In the genomic region with DNA sequence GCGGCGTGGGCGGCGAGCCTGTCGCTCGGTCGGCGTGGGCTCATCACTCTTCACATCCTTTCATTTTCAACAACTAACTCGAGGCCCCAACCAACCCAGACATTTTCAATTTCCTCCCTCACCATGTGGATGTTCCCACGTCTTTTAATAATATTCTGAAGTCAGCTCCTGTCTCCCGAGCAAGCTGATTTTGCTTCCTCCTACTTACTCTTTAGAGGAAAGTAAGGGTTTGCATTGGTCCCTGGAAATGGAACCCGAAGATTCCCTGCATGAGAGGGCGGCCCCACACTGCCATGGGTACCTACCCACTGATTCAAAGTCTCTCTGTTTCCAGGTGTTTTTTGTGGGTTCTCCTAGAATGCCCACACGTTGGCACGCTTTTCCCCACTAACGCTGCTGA, we compare ENCODE assay signal across 9 mouse cellular contexts.
DNase-seq lines count a peak whose midpoint lies in the region; ATAC-seq and TF ChIP-seq lines count a peak whose summit lies in the region.
"Had no signal": no experiment of that assay in that cellular context is flagged by ENCODE, and none has a peak within 500 bp of the region (broad histone marks: within the 10 kb centered on the region; RNA-seq: fewer than 3 reads in every experiment).

No protein-coding gene starts in this region.

- WGBS in heart, embryonic 16.5 days = 66% methylated on average over 16 of the region's 16 CpGs
- 78% methylated on average over 16 of the region's 16 CpGs for WGBS in heart, adult 2 months
- WGBS in embryonic facial prominence, embryonic 13.5 days = 71% methylated on average over 16 of the region's 16 CpGs
- WGBS in limb, embryonic 15.5 days = 59% methylated on average over 16 of the region's 16 CpGs

- no peak for ATAC-seq in heart, embryonic 16.5 days (replicated peaks; ENCODE audit: extremely low read depth, insufficient read depth, low FRiP score)
- ATAC-seq in embryonic facial prominence, embryonic 13.5 days (ENCODE audit: insufficient number of reproducible peaks, insufficient read depth, low FRiP score, low TSS enrichment, low read depth) = no peak
- ATAC-seq in limb, embryonic 15.5 days (ENCODE audit: insufficient number of reproducible peaks, low FRiP score, low TSS enrichment, low read depth) = no peak
- ATAC-seq in monocyte, adult 5-6 weeks (replicated peaks; ENCODE audit: insufficient number of reproducible peaks, low FRiP score, low TSS enrichment, poor library complexity, severe bottlenecking) = no peak

- H3K9ac ChIP-seq in heart, embryonic 16.5 days (ENCODE audit: low read length) = no peak overlapping the region
- no peak overlapping the region for H3K9ac ChIP-seq in heart, adult 2 months (ENCODE audit: low read depth, low read length)
- H3K9ac ChIP-seq in embryonic facial prominence, embryonic 13.5 days = no peak overlapping the region
- H3K9ac ChIP-seq in limb, embryonic 15.5 days = no peak overlapping the region
- H3K9ac ChIP-seq: neural tube, embryonic 12.5 days had no signal

- H3K4me2 ChIP-seq in heart, embryonic 16.5 days (ENCODE audit: low read depth, low read length) = peak overlapping the region; percentile 46
- H3K4me2 ChIP-seq in embryonic facial prominence, embryonic 13.5 days = peak overlapping the region; percentile 40
- H3K4me2 ChIP-seq in limb, embryonic 15.5 days = peak overlapping the region; percentile 36
- H3K4me2 ChIP-seq: neural tube, embryonic 12.5 days had no signal

- H3K79me2 ChIP-seq in heart, adult 2 months (replicated peaks; ENCODE audit: control insufficient read depth, insufficient read depth, low read length) = no peaks in the 10 kb centered on the region

- no peak for TF ChIP-seq POLR2A in heart, adult 2 months (IDR thresholded peaks at IDR 0.05; ENCODE audit: insufficient read depth, low read depth, low read length)

- H3K36me3 ChIP-seq in heart, embryonic 16.5 days (ENCODE audit: control insufficient read depth, insufficient read depth) = no peaks in the 10 kb centered on the region
- H3K36me3 ChIP-seq in heart, adult 2 months (ENCODE audit: control insufficient read depth, insufficient read depth, low read length) = no peaks in the 10 kb centered on the region
- no peaks in the 10 kb centered on the region for H3K36me3 ChIP-seq in embryonic facial prominence, embryonic 13.5 days
- H3K36me3 ChIP-seq in limb, embryonic 15.5 days = no peaks in the 10 kb centered on the region
- H3K36me3 ChIP-seq: neural tube, embryonic 12.5 days had no signal

- DNase-seq in heart, adult 2 months = no peak
- DNase-seq in MN1 (ENCODE audit: low spot score) = peak; percentile 51
- no peak for DNase-seq in adrenal gland, postnatal 36 days
- DNase-seq in liver = no peak

- no peak overlapping the region for H3K27ac ChIP-seq in heart, embryonic 16.5 days (ENCODE audit: low read length)
- no peak overlapping the region for H3K27ac ChIP-seq in heart, adult 2 months
- H3K27ac ChIP-seq in embryonic facial prominence, embryonic 13.5 days = no peak overlapping the region
- H3K27ac ChIP-seq in limb, embryonic 15.5 days = peak overlapping the region; percentile 61
- H3K27ac ChIP-seq: neural tube, embryonic 12.5 days had no signal

- intact Hi-C loops in heart, adult 2 months (cut with DNase I) = no loop called here

- no peaks in the 10 kb centered on the region for H3K27me3 ChIP-seq in heart, embryonic 16.5 days (ENCODE audit: control insufficient read depth, insufficient read depth, low read length)
- H3K27me3 ChIP-seq in heart, adult 2 months (ENCODE audit: control insufficient read depth, insufficient read depth, low read length) = no peaks in the 10 kb centered on the region
- no peaks in the 10 kb centered on the region for H3K27me3 ChIP-seq in embryonic facial prominence, embryonic 13.5 days
- H3K27me3 ChIP-seq in limb, embryonic 15.5 days = no peaks in the 10 kb centered on the region
- H3K27me3 ChIP-seq: neural tube, embryonic 12.5 days had no signal

- peak overlapping the region; percentile 21 for H3K4me3 ChIP-seq in heart, embryonic 16.5 days (ENCODE audit: low read length)
- H3K4me3 ChIP-seq in heart, adult 2 months = no peak overlapping the region; the same call in 1 of the 2 replicates
- H3K4me3 ChIP-seq in embryonic facial prominence, embryonic 13.5 days = no peak overlapping the region
- H3K4me3 ChIP-seq in limb, embryonic 15.5 days = peak overlapping the region; percentile 13; the same call in 1 of the 2 replicates
- H3K4me3 ChIP-seq: neural tube, embryonic 12.5 days had no signal

- TF ChIP-seq EP300 in heart, adult 2 months (IDR thresholded peaks at IDR 0.05; ENCODE audit: insufficient read depth, low read depth, low read length) = no peak

- no peaks in the 10 kb centered on the region for H3K9me3 ChIP-seq in heart, embryonic 16.5 days (replicated peaks; ENCODE audit: control insufficient read depth, low read length)
- H3K9me3 ChIP-seq in embryonic facial prominence, embryonic 13.5 days = no peaks in the 10 kb centered on the region
- H3K9me3 ChIP-seq in limb, embryonic 15.5 days = no peaks in the 10 kb centered on the region
- H3K9me3 ChIP-seq: neural tube, embryonic 12.5 days had no signal

- TF ChIP-seq CTCF in heart, adult 2 months (IDR thresholded peaks at IDR 0.05) = no peak

- H3K4me1 ChIP-seq in heart, embryonic 16.5 days (ENCODE audit: control insufficient read depth, insufficient read depth, low read length) = peaks cover 14% of the 10 kb centered on the region
- no peaks in the 10 kb centered on the region for H3K4me1 ChIP-seq in heart, adult 2 months (ENCODE audit: control insufficient read depth, insufficient read depth, low read length)
- H3K4me1 ChIP-seq in embryonic facial prominence, embryonic 13.5 days = peaks cover 47% of the 10 kb centered on the region
- H3K4me1 ChIP-seq in limb, embryonic 15.5 days = peaks cover 25% of the 10 kb centered on the region

Comparison
In these comparisons a context has a peak if more than half of its experiments do, and no peak if none do; other contexts are left out.
1. H3K4me3 ChIP-seq: peak in heart, embryonic 16.5 days (single experiment) and limb, embryonic 15.5 days (single experiment); none in heart, adult 2 months (single experiment) and embryonic facial prominence, embryonic 13.5 days (single experiment).
2. Peak in every context shown above with its lines, with median percentiles within 50 percentile points of each other: H3K4me2 ChIP-seq.